Mouse (Mus musculus) brain, embryonic 14.5 days (tissue): Measurements from ENCODE around the gene Zfp462.

Experiments used
- CTCF ChIP-seq: fragments of 200-500 bp; IDR thresholded peaks from 2 replicates; pipeline ENCODE4 v1.5.1; 2012; ENCODE audit warnings: inconsistent platforms, mild to moderate bottlenecking, moderate library complexity, borderline replicate concordance; ENCODE audit not compliant: insufficient read depth, insufficient read length; ENCODE audit errors: extremely low read depth
- POLR2A ChIP-seq: fragments of 200-500 bp; IDR thresholded peaks from 2 replicates; pipeline ENCODE4 v1.6.1; 2012; ENCODE audit warnings: mild to moderate bottlenecking, inconsistent platforms, borderline replicate concordance; ENCODE audit not compliant: poor library complexity, insufficient read depth, insufficient read length, severe bottlenecking; ENCODE audit errors: extremely low read depth

DNA sequence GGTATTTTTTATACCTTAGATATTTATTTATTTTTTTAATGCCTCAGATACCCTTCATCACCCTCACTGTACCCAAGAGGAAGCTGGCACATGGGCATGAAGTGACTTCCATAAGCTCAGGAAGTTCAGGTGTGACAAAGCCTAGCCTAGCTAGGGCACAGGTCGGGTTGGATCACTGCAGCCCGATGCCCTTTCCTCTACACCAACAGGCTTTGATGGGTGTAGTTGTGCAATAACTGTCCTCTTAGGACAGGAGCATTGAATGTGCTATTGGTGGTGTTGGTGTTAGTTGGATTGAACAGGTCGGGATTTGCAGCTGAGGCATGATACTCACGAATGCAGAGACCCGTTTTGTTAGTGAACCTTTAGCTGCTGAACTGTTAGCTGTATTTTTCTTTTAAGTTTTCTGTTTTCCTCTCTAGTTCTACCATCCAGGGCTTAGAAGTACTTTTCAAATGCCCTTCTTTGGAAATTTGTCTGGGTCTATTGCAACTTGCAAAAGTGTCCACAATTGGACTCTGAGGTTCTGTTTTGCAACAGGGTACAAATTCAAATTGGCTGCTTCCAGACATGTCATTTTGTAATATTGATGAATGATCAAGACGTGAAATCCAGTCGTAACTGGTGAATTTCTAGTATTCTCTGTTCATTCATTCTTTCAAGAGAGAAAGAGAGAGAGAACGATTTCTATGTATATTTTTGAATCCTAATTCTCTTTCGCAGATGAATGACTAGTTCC is 9.0 kb downstream of the Zfp462 start:
- TF ChIP-seq CTCF (no peak), POLR2A (no peak)
